Mouse (Mus musculus) neural tube, embryonic 10.5 days (tissue): ENCODE data around the gene Ect2l.
"Not testable (repeated sequence)": the region's sequence is repeated elsewhere in the genome, so short reads cannot be mapped to it uniquely, and the experiment has no call there.

Experiments used
- DNase-seq: peaks from one replicate; pipeline ENCODE4 v3.0.0-alpha.2; 2017; ENCODE audit warnings: low spot score; ENCODE audit errors: extremely low spot score

Gene Ect2l

DNA sequence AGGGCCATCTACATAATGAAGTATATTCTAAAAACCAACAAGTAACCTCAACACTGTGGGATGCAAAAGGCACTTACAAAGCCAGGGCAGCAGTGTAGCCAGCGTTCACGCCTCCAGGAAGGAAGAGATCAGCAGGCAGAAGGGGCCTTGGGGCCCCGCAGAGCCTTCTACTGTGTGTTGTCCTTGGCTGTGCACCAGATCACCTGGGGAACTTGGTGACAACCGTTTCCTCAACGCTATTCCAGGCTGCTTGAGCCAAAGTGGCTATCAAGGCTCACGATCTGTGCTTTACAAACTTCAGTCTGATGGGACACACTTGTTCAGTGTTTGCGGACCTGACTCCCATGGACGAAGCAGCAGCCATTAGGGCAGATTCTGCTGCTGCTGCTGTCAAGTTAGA lies 19.0 kb downstream of the Ect2l start:
- no peak for DNase-seq

DNA sequence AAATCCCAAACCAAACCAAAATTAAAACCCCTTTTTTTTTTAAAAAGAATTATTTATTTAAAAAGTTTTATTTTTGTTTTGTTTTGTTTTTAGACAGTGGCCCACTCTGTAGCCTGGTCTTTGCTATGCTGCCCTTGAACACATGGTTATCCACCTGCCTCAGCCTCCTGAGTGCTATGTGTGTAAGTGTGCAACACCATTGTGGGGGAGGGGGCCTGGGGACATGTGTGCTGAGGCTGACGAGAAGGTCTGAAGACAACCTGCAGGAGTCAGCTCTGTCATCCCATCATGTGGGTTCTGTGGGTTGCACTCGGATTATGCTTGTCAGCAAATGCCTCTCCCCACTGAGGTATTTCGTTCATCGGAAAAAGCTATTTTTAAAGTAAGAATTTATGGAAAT lies 21.2 kb downstream of the Ect2l start:
- no peak for DNase-seq

DNA sequence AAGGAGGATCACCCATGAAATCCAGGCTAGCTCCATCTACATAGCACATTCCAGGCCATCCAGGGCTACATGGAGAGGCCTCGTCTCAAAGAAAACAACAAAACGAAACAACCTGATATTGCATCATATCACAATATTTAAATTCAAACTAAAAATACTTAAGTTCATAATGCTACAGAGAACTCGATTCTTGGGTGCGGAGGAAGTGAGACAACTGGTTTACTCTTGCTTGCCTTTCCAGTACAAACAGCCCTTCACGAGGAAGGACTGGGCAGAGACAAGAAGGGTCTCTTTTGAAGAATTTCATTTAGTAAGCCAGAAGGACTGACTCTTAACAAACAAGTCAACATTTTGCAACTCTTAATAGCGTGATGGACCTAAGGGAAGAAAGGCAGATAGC lies 22.1 kb downstream of the Ect2l start:
- DNase-seq, result no peak

DNA sequence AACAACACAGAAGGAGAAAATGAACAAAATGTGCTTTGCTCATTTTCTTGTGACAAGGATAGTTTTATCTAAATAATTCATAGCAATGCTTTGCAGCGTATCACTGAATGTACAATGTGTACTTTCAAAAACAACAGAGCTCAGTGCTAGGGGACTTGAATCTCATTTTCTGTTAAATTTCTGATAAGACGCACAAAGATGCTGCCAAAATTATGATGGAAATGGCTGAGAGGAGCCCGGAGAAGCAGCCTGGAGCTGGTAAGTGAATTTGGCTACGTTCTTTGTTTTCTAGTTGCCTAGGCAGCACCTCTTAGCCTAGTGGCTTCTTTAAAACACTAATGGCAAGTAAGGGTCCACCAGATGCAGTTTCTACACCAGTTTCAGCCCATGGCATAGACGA lies 28.4 kb downstream of the Ect2l start:
- no peak for DNase-seq

GRCm38 (mm10) chr10:18177304-18177703 lies 33.4 kb downstream of the Ect2l start:
- DNase-seq, result no peak

DNA sequence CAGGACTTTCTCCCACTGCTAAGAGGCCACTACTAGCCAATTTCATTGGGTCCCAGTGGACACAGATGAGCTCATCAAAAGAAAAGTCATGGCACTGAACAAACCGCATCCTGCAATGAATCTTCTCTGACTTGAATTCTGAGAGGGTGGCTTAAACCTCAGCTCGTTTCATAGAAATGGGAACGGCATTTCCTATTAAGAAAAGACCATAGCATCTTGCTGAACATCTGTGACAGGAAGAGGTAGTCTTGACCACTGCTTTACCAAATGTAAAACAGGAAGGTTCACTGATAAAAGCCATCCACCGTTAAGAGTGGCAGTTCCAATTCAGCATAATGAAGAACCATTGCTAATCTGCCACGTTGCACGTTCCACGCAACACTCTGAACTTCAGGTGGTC lies 34.0 kb downstream of the Ect2l start:
- DNase-seq, result no peak

- DNase-seq, result no peak
Observed at GRCm38 (mm10) chr10:18175087-18175486, 35.6 kb downstream of the Ect2l start.

DNA sequence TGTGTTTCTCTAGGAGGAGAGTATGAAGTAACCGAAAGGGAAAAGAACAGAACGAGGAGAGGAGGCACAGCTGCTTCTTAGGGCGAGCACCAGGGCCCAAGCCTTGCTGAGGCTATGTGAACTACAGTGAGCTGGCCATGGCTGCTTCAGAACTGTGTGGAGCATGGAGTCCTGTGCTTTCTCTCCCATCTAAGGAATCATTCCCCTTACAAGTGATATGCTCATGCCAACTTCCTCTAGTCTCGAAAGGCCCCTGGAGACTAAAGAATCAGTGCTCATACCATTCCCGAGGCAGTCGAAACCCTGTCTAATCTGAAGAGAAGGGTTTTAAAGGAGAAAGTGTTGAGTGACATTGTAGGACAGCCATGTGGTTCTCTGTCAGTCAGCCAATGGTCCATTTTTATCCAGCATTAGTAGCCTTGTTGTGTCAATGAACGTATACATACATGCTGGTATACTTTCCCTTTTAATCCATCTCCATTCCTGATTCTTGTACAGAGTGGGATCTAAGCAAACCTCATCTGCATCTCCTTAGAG lies 48.2 kb downstream of the Ect2l start:
- DNase-seq, result no peak

DNA sequence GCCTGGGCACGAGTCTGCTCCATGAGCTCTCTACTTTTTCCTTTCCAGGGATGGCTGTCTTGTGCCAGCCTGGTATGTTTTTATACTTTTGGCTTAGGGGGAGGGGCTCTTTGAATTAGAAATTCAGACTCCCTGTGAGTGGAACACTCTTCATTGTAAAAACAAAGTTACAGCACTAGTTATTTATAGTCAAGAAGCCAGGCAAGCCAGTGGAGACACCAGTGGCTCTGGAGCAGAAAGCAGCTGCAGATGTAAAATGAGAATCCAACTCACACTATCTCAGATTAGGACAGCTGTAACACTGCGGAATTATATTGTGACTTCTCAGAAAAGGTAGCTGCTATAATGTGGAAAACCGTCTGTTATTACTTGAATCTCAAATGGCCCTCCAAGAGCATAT lies 63.5 kb downstream of the Ect2l start:
- DNase-seq, result no peak

- DNase-seq, result no peak
Observed at GRCm38 (mm10) chr10:18142231-18142630, 68.5 kb downstream of the Ect2l start.

DNA sequence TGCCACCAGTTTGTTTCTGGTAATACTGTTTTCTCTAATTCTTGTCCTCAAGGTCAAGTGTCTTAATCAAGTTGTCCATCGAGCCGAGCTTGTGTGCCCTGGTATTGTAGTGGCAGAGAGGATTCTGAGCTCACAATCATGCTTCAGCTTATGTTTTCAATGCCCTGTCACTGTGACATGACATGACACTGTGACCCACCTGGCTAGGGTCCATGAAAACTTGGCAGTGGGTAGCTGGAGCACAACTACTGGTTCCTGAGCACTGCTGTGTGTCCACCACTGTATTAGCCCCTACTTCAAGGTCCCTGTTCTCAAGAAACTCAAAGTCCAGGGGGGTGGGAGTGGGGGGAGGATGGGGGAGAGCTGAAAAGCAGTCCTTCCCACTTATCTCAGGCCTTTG lies 69.3 kb downstream of the Ect2l start:
- no peak for DNase-seq

DNA sequence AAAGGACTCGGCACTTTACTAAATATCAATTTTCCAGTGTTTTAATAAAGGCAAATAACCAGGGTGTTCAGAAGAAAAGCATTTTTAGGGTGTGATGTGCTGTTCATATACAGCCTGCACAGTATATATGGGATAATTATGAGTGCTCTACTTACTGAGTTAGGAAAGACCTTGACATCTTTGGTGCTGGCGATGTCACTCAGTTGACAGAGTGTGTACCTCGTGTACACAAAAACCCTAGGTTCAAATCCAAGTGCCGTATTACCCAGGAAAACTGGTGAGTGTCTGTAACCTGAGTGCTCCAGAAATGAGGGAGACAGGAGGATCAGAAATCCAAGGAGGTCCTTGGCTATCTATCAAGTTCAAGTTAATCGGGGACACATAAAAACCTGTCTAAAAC lies 71.1 kb downstream of the Ect2l start:
- no peak for DNase-seq

GRCm38 (mm10) chr10:18138853-18139503 lies 71.7 kb downstream of the Ect2l start:
- DNase-seq, result not testable (repeated sequence)

DNA sequence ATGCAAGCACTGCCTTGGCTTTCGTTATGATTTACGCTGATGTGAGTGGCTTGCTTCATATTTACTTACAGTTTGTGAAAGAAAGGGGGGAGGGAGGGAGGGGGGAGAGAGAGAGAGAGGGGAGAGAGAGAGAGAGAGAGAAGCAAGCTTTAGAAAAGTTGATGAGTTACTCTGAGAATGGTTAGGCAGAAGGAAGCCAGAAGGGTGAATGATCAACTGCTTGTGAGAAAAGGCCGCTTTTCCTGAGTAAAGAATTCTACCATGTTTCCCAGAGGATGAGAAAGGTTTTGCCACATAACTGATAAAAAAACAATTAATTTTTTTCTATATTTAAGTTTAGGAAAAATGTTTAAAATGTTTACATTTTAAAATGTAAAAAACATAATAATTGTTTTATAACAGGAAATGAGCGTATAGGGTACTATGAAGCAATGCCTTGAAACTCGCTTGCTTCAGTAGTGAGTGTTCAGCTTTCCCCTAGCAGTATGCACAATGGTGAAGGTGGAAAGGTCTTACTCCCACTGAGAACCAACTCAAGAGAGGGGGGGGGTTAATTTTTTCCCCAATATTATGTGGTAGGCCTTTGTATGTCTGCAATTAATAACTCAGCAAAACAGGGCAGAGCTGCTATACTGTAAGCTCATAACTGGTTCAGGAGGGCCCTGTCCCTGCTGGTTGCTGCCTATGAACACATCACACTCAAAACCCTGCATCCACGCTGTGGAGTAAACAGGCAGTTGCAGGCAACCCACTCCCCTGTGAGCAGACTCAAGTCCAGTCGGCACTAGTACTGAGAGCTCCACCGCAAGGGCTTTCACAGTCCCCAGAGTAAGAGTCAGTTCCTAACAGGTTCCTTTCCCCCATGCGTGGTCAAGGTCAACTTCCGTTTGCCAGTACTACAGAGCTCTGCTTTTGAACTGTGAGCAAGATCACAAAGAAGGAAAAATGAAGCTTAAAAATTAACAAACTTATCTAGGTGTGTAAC lies 78.7 kb downstream of the Ect2l start:
- no peak for DNase-seq

GRCm38 (mm10) chr10:18130276-18130675 lies 80.4 kb downstream of the Ect2l start:
- no peak for DNase-seq

- no peak for DNase-seq
Observed at GRCm38 (mm10) chr10:18118336-18118735, 92.4 kb downstream of the Ect2l start.

DNA sequence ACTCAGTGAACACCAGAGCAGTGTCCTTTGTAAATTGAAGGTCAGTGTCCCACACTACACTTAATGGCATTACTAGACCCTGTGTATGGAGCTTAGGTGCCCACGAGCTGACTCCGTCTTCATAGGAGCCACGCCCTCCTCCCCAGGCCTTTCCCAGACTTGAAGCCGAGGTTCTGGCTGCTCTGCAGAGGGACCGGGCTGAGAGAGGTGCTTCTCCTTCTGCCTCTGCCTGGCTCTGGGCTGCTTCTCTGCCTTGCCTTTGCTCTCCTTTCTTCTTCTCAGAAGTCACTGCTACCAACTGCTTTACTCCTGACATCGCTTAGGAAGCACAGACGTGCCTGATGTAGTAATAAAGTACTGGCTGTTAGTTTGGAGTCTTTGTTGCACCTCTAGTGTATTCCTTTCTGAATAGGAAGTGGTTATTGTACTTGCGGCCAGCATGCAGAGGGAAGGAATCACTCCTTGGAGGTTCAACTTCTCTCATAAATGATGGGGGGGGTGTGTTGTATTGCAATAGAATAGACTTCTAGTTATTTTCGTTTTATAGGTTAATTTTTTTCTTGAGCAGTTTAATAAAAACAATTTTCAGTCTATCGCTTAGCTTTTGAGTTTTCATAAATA lies 97.1 kb downstream of the Ect2l start:
- DNase-seq, result no peak

- DNase-seq, result no peak
Observed at GRCm38 (mm10) chr10:18110940-18111339, 99.8 kb downstream of the Ect2l start.

DNA sequence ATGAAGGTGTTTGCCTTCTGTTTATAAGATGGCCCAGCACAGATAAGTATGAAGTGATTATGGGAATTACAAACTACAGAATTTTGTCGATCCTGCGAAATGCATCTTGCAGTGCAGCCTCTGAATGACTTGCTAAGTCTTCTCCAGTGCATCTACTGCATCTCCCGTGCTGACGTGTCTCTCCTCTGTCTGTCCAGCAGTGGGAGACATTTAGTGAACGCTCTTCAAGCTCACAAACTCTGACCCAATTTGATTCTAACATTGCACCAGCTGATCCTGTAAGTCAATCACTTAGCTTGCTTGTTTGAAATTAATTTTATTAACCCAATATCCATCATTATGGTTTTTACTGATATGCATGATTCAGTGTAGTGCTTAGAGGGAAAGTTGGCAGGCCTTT lies 103.2 kb downstream of the Ect2l start:
- no peak for DNase-seq

- DNase-seq, result no peak
Observed at GRCm38 (mm10) chr10:18102166-18102565, 108.5 kb downstream of the Ect2l start.

DNA sequence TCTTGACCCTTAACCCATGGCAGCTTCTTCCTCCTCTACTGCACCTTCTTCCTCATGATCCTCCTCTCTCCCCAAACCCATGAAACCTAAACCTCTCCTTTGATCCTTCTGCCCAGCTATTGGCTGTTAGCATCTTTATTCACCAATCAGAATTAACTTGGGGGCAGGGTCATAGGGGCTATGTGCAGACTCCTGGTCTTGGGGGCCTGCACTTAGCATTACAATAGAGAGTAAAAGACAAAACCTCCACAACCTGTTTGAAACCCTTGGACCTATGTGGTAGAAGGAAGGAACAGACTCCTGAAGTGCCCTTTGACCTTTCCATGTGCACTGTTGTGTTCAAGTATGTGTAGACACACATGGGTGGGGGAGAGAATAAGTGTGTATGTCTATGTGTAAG lies 120.0 kb downstream of the Ect2l start:
- DNase-seq, result no peak

DNA sequence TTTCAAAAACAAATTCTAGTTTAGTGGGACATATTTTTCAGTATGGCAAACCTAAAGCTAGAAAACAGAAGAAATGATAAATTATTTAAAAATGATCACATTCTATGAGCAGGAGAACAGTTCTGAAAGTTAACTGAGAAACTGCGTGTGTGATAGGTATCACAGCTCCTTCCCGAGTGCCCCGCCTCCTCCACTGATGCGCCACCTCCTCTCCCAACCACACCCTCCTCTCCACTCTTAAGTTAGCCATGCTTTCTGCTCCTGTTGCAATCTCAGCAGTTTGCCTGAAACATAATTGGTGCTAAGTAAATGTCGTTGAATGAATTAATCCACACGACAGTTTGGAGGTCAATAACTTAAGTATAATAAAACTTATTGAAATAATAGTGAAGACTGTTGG lies 127.9 kb downstream of the Ect2l start:
- no peak for DNase-seq
